Mouse (Mus musculus) heart, adult 2 months (tissue): ENCODE measurements around the gene Usmg5. TPM values are rescaled to one million over a fixed set of nuclear protein-coding genes. Genes with fewer than 3 reads are reported as not detected.

Experiments
- DNase-seq, 2 experiments: peaks; one replicate each; pipeline ENCODE4 v3.0.0; 2021
- H3K27ac ChIP-seq: fragments of 200-600 bp; 2 replicates; pipeline ENCODE4 v1.8.1; 2022
- H3K27me3 ChIP-seq: fragments of 200-500 bp; 2 replicates; pipeline ENCODE4 v1.6.1; 2012; ENCODE audit warnings: mild to moderate bottlenecking, low read length, inconsistent platforms, mixed read lengths; ENCODE audit not compliant: control insufficient read depth, insufficient read depth
- H3K36me3 ChIP-seq: fragments of 200-500 bp; 2 replicates; pipeline ENCODE4 v1.6.1; 2012; ENCODE audit warnings: low read length, inconsistent platforms; ENCODE audit not compliant: control insufficient read depth, insufficient read depth
- H3K4me1 ChIP-seq: fragments of 200-500 bp; 2 replicates; pipeline ENCODE4 v1.6.1; 2011; ENCODE audit warnings: low read length; ENCODE audit not compliant: control insufficient read depth, insufficient read depth
- H3K4me3 ChIP-seq: fragments of 200-600 bp; 2 replicates; pipeline ENCODE4 v1.8.1; 2022
- H3K79me2 ChIP-seq: fragments of 200-500 bp; replicated peaks from 2 replicates; pipeline ENCODE4 v1.6.1; 2012; ENCODE audit warnings: mild to moderate bottlenecking, inconsistent platforms, low read length, moderate library complexity, mixed read lengths; ENCODE audit not compliant: control insufficient read depth, insufficient read depth
- H3K9ac ChIP-seq: fragments of 200-500 bp; 2 replicates; pipeline ENCODE4 v1.6.1; 2012; ENCODE audit warnings: low read depth, mild to moderate bottlenecking, control low read depth, inconsistent platforms, low read length, mixed read lengths
- CTCF ChIP-seq: fragments of 200-600 bp; IDR thresholded peaks from 2 replicates; pipeline ENCODE4 v1.8.1; 2022; ENCODE audit warnings: antibody characterized with exemption, mild to moderate bottlenecking, moderate library complexity
- EP300 ChIP-seq: fragments of 200-500 bp; IDR thresholded peaks from 2 replicates; pipeline ENCODE4 v1.6.1; 2011; ENCODE audit warnings: low read depth, low read length, control low read depth; ENCODE audit not compliant: insufficient read depth
- POLR2A ChIP-seq: fragments of 200-500 bp; IDR thresholded peaks from 2 replicates; pipeline ENCODE4 v1.6.1; 2011; ENCODE audit warnings: mild to moderate bottlenecking, low read depth, low read length, control low read depth; ENCODE audit not compliant: insufficient read depth
- WGBS: fragments of 180-500 bp; shearing (Covaris S2); methylation state at CpG from one replicate; pipeline ENCODE4 v1.1.7; 2018; 5-methylcytosine and 5-hydroxymethylcytosine counted together
- intact Hi-C: fragments of 180-260 bp; cut with DNase I; formaldehyde crosslinking; loops from one replicate; pipeline ENCODE4 v1.15.1; 2025
- polyA plus RNA-seq: library from polyadenylated mRNA; depleted of rRNA; stranded (reverse); fragments of >200 nt; gene quantifications from 2 replicates; pipeline ENCODE4 v1.2.3, GENCODE M21; 2012
- total RNA-seq, 2 experiments: library from RNA; stranded (reverse); gene quantifications; 2 replicates each; pipeline ENCODE4 v1.2.3; 2021

The Usmg5 gene
- total and polyA plus RNA-seq, 3 experiments: 762 to 2,490 (median 2,026) TPM

- Histone ChIP-seq H3K4me1 (no peaks in the 10 kb centered on the region), H3K36me3 (no peaks in the 10 kb centered on the region; the same call in 1 of the 2 replicates), H3K27me3 (no peaks in the 10 kb centered on the region), H3K27ac (no peak overlapping the region), H3K4me3 (no peak overlapping the region), H3K9ac (no peak overlapping the region), H3K79me2 (no peaks in the 10 kb centered on the region)
- peak in 1 of 2 experiments; percentile 27 for DNase-seq
- intact Hi-C loops: loop anchor here (1.0 kb wide), 1 partner anchor 47 kb away; no protein-coding TSS in a partner anchor
- TF ChIP-seq CTCF (peak; percentile 86), POLR2A (no peak)
- 45% methylated on average over 4 of the region's 4 CpGs for WGBS
Measured at GRCm38 (mm10) chr19:47121054-47121453, 30.6 kb upstream of the Usmg5 start.

GRCm38 (mm10) chr19:47118634-47119033, 28.2 kb upstream of the Usmg5 start:
- no peaks in the 10 kb centered on the region for H3K79me2 ChIP-seq
- 84% methylated on average over 2 of the region's 2 CpGs for WGBS
- DNase-seq: no peak
- H3K9ac ChIP-seq: no peak overlapping the region
- no peaks in the 10 kb centered on the region; the same call in 1 of the 2 replicates for H3K36me3 ChIP-seq
- no peaks in the 10 kb centered on the region for H3K27me3 ChIP-seq
- H3K27ac ChIP-seq: no peak overlapping the region
- intact Hi-C loops: no loop called here
- H3K4me1 ChIP-seq: no peaks in the 10 kb centered on the region
- TF ChIP-seq CTCF: no peak
- TF ChIP-seq EP300: no peak
- no peak for TF ChIP-seq POLR2A
- no peak overlapping the region for H3K4me3 ChIP-seq

DNA sequence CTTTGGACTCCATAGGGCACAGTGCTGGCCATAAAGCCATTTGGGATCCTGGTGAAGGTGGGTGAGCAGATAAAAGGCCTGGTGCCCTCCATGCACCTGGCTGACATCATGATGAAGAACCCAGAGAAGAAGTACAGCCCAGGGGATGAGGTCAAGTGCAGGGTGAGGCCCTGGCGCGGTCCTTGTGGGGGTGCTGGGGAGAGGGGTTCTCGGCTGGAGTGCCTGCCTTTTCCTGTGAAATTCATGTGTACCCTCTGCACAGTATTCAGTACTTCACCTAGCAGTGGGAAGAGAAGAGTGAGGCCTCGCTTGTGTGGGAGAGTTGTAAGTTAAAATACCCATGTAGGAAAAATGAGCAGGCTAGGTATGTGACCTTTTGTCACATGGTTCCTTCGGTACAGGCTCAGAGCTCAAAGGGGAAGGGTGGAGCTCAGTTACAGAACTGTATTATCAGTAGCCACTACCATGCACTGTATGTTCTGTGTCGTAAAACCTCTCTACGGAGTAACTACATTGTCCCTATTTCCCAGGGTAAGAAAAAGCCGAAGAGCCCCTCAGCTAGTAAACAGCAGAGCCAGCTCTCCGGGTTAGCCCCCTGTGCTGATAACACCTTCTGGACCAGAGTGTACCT, 14.3 kb upstream of the Usmg5 start:
- no peak overlapping the region for H3K4me3 ChIP-seq
- no peak overlapping the region for H3K27ac ChIP-seq
- DNase-seq: no peak
- H3K9ac ChIP-seq: no peak overlapping the region
- no peaks in the 10 kb centered on the region; the same call in 1 of the 2 replicates for H3K36me3 ChIP-seq
- intact Hi-C loops: no loop called here
- no peaks in the 10 kb centered on the region for H3K79me2 ChIP-seq
- no peaks in the 10 kb centered on the region for H3K4me1 ChIP-seq
- no peak for TF ChIP-seq EP300
- no peak for TF ChIP-seq CTCF
- TF ChIP-seq POLR2A: no peak
- H3K27me3 ChIP-seq: no peaks in the 10 kb centered on the region
- 78% methylated on average over 9 of the region's 9 CpGs for WGBS

DNA sequence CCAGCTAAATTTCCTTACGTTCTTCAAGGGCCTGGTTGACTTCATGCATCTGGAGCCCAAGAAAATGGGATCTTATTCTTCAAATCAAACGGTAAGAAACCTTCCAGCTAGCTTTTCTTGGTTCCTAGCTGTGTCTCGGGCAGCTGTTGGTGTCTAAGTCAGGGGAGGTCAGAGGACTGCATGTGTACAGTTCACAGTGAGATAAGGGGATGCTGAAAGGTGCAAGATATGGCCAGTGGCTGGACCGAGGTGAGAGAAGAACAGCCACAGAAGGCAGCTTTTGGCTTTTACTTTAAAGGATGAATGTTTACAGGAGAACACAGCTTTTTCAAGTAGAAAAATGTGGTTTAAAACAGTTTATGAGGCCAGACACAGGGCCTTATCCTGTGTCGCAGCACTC, 10.6 kb upstream of the Usmg5 start:
- no peaks in the 10 kb centered on the region; the same call in 1 of the 2 replicates for H3K36me3 ChIP-seq
- 77% methylated on average over 5 of the region's 5 CpGs for WGBS
- no peaks in the 10 kb centered on the region for H3K27me3 ChIP-seq
- no peaks in the 10 kb centered on the region for H3K4me1 ChIP-seq
- no peak for DNase-seq
- no peak overlapping the region for H3K4me3 ChIP-seq
- intact Hi-C loops: no loop called here
- H3K27ac ChIP-seq: no peak overlapping the region
- H3K9ac ChIP-seq: no peak overlapping the region
- no peaks in the 10 kb centered on the region for H3K79me2 ChIP-seq
- TF ChIP-seq CTCF (no peak), POLR2A (no peak), EP300 (no peak)

DNA sequence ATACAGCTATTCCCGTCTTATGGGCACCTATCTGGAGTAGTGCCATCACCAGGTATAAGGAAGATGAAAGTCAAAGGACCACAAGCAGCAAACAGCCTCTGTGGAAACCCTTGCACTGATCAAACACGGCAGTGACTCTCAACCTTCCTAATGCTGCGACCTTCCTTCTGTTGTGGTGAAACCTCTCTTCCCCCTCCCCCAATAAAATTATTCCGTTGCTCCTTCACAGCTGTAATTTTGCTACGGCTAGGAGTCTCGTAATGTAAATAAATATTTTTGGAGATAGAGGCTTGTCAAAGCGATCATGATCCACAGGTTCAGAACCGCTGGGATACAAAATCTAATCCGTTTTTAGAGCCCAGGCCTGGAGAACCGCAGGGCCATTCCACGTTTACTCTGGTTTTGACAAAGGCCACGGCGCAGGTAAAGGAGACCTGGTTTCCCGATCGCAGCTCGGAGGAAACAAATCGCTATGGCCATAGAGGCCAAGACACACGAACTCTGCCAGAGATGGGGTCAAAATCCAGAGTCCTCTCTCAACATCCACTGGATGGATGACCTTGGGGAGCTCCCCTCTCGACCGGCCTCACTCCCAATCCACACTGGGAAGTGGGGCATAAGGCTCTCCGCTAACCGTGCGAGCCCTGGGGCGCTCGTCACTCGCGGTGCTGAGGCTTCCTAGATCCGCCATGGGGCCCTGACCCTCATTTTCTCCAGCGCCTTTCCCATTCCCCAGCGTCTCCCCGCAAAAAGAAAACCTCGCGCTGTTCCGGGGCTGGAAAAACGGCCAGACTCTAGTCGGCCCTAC, 525 bp downstream of the Usmg5 start:
- Histone ChIP-seq H3K27me3 (no peaks in the 10 kb centered on the region), H3K79me2 (peaks cover 2% of the 10 kb centered on the region; the same call in 1 of the 2 replicates), H3K27ac (peak overlapping the region; percentile 93), H3K4me1 (peaks cover 6% of the 10 kb centered on the region), H3K36me3 (peaks cover 23% of the 10 kb centered on the region), H3K9ac (peak overlapping the region; percentile 94), H3K4me3 (peak overlapping the region; percentile 74)
- no peak for DNase-seq
- TF ChIP-seq POLR2A: no peak
- no peak for TF ChIP-seq EP300
- TF ChIP-seq CTCF: no peak
- under 1% methylated on average over 36 of the region's 36 CpGs for WGBS
- intact Hi-C loops: loop anchor here (1.0 kb wide), 1 partner anchor 22 kb away; no protein-coding TSS in a partner anchor

GRCm38 (mm10) chr19:47088226-47088625, 2.2 kb downstream of the Usmg5 start:
- WGBS: 38% methylated on average over 3 of the region's 3 CpGs
- Histone ChIP-seq H3K9ac (peak overlapping the region; percentile 6; the same call in 1 of the 2 replicates), H3K36me3 (peaks cover 26% of the 10 kb centered on the region), H3K27ac (no peak overlapping the region), H3K4me3 (peak overlapping the region; percentile 10; the same call in 1 of the 2 replicates), H3K27me3 (no peaks in the 10 kb centered on the region), H3K4me1 (peaks cover 6% of the 10 kb centered on the region), H3K79me2 (peaks cover 2% of the 10 kb centered on the region; the same call in 1 of the 2 replicates)
- intact Hi-C loops: no loop called here
- DNase-seq: no peak
- TF ChIP-seq EP300: no peak
- TF ChIP-seq CTCF: no peak
- TF ChIP-seq POLR2A: no peak
